ENCODE assay signal across 11 mouse cellular contexts in the genomic region with DNA sequence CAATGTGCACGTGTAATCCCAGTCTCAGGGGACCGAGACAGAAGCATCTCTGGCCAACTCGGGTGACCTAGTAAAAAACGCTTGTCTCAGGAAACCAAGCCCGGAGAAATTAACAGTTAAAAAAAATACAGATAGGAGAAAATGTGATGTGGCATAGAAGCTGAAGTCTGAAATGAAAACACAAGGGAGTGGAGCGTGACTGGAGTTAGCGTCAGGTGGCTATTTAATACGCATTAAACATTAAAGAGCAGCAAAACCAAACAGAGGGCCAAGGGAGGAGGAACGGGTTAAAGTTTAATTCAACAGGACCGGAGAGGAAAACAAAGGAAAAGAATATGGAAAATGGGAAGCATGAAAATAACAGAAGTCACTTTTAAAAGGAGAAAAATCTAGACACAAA.
"Had no signal": no experiment of that assay in that cellular context is flagged by ENCODE, and none has a peak within 500 bp of the region (broad histone marks: within the 10 kb centered on the region; RNA-seq: fewer than 3 reads in every experiment).

No protein-coding gene starts in this region.

- H3K27me3 ChIP-seq: midbrain, embryonic 13.5 days had no signal

- H3K4me3 ChIP-seq: left cerebral cortex, adult 2 months; limb, embryonic 10.5 days; midbrain, embryonic 13.5 days had no signal

- H3K36me3 ChIP-seq: limb, embryonic 10.5 days; midbrain, embryonic 13.5 days had no signal

- H3K4me2 ChIP-seq: midbrain, embryonic 13.5 days had no signal

- DNase-seq: lung, adult 2 months; lung, postnatal 36 days; thymus, postnatal 4 days had no signal

- ATAC-seq: hindbrain, embryonic 16.5 days; inflammation-experienced regulatory T-cells, adult 6 months; lung, postnatal 0 days; midbrain, embryonic 13.5 days had no signal

- H3K9ac ChIP-seq: liver, embryonic 14.5 days; midbrain, embryonic 13.5 days had no signal

- H3K4me1 ChIP-seq: midbrain, embryonic 13.5 days had no signal

- H3K27ac ChIP-seq: left cerebral cortex, adult 2 months; limb, embryonic 10.5 days; liver, embryonic 14.5 days; midbrain, embryonic 13.5 days; stomach, postnatal 0 days had no signal

- H3K9me3 ChIP-seq: limb, embryonic 10.5 days; midbrain, embryonic 13.5 days had no signal
